Mouse (Mus musculus): ENCODE results near the gene Ablim2. TPM values are rescaled to one million over a fixed set of nuclear protein-coding genes. Genes with fewer than 3 reads are reported as not detected.

The Ablim2 gene
- polyA plus RNA-seq, 1 experiment: 176 TPM

DNA sequence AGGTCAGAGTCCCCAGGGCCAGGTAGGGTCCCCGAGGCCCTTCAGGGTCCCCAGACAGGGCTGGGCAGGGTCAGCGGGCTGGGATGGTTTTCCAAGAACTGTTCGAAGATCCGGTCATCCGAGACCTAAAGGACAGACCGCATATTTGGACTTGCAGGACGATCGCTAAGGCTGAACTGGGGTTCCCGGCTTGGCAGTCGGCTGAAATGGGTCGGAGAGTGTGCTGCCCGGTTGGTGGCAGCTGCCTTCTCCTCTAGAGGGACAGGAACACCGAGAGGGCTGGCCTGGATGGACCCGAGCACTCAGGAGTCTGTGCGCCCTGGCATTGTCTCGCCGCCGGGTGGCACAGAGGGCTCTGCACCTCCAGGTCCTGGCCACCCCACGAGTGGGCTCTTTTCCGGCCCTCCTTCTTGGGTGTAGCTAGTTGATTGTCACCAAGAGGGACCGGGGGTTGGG is 136.2 kb downstream of the Ablim2 start:
- H3K27ac ChIP-seq (ENCODE audit: insufficient read depth, low read length): peak overlapping the region; percentile 78; the same call in 1 of the 2 replicates
- H3K4me1 ChIP-seq (ENCODE audit: control insufficient read depth, insufficient read depth, low read length): peaks cover 2% of the 10 kb centered on the region
- H3K4me3 ChIP-seq (ENCODE audit: insufficient read depth, low read length): peak overlapping the region; percentile 68
- TF ChIP-seq CTCF (IDR thresholded peaks at IDR 0.05; ENCODE audit: extremely low read depth, insufficient read depth, low read length) (0 out of 2 replicates have a peak, but pooled peaks have one; percentile 0), POLR2A (IDR thresholded peaks at IDR 0.05; ENCODE audit: extremely low read depth, insufficient read depth, low read length) (no peak)

DNA sequence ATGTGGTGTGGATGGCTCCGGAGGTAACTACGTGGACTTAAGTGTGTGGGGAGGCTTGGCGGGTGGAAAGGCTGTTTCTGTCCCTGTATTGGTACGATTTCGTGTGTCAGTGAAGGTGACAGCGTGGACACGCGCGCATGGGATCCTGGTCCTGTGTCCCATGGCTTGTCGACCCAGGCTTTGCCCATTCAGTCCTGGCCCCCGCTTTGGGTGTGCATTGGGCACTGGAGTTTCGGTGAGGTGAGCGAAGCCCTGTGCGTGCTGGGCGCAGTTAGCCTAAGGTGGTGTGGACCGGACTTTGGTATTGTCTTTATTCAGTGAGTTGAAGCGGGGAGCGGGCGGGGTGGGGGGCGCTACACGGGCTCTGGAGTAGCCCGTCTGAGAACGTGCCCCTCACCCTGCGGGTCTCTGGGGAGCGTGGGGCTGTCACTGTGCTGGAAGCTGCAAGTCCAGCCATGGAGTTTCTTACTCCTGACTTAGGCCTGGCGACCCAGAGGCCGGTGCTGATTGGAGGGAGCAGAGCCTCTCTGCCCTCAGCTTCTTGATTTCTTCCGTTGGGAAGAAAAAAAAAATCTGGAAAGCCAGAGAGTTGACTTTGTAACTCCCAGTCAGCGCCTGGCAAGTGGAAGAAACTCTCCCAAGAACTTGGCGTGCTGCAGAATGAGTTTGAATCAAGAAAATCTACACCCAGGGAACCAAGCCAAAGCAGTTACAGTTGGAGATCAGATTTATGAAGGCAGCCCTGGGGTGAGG is 136.8 kb downstream of the Ablim2 start:
- TF ChIP-seq POLR2A (IDR thresholded peaks at IDR 0.05; ENCODE audit: extremely low read depth, insufficient read depth, low read length) (no peak), CTCF (IDR thresholded peaks at IDR 0.05; ENCODE audit: extremely low read depth, insufficient read depth, low read length) (no peak)
- Histone ChIP-seq H3K27ac (ENCODE audit: insufficient read depth, low read length) (no peak overlapping the region), H3K4me3 (ENCODE audit: insufficient read depth, low read length) (peak overlapping the region; percentile 68), H3K4me1 (ENCODE audit: control insufficient read depth, insufficient read depth, low read length) (peaks cover 2% of the 10 kb centered on the region)

DNA sequence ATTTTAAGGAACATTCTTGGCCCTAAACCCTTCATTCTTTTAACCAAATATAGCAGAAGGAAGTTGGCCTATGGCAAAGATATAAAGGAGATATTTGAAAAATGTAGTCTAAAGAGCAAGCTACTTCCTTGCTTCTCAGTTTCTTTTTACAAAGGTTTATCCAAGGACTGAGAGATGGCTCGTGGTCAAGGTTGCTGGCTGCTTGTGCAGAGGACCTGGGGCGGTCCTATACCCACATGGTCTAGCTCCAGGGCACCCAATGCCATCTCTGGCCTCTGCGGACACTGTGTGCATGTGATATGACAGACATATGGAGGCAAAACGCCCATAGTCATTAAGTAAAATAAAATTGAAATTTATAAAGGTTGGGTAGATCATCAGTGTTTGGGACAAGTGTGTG is 138.2 kb downstream of the Ablim2 start:
- H3K4me3 ChIP-seq (ENCODE audit: insufficient read depth, low read length): no peak overlapping the region
- no peak for TF ChIP-seq POLR2A (IDR thresholded peaks at IDR 0.05; ENCODE audit: extremely low read depth, insufficient read depth, low read length)
- no peak for TF ChIP-seq CTCF (IDR thresholded peaks at IDR 0.05; ENCODE audit: extremely low read depth, insufficient read depth, low read length)
- peaks cover 2% of the 10 kb centered on the region; the same call in 1 of the 2 replicates for H3K4me1 ChIP-seq (ENCODE audit: control insufficient read depth, insufficient read depth, low read length)
- no peak overlapping the region for H3K27ac ChIP-seq (ENCODE audit: insufficient read depth, low read length)

DNA sequence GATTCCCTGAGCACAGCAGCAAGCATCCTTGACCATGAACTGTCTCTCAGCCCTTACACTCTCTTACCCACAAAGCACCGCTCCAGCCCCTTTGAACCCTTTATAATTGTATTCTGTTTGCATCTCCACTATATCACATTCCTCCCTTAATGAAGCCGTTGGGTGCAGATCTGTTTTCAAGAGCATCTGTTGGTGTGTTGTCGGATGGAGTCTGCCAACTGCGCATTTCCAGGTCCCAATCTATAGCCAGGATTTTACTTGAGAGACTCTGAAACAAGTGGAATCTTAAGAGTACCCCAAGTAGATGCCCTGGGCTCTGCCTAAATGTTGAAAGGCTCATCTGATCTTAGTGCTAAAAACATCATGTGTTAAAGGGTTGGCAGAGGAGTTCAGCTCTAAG is 138.9 kb downstream of the Ablim2 start:
- TF ChIP-seq CTCF (IDR thresholded peaks at IDR 0.05; ENCODE audit: extremely low read depth, insufficient read depth, low read length) (no peak), POLR2A (IDR thresholded peaks at IDR 0.05; ENCODE audit: extremely low read depth, insufficient read depth, low read length) (no peak)
- Histone ChIP-seq H3K27ac (ENCODE audit: insufficient read depth, low read length) (no peak overlapping the region), H3K4me1 (ENCODE audit: control insufficient read depth, insufficient read depth, low read length) (peaks cover 2% of the 10 kb centered on the region; the same call in 1 of the 2 replicates), H3K4me3 (ENCODE audit: insufficient read depth, low read length) (no peak overlapping the region)

DNA sequence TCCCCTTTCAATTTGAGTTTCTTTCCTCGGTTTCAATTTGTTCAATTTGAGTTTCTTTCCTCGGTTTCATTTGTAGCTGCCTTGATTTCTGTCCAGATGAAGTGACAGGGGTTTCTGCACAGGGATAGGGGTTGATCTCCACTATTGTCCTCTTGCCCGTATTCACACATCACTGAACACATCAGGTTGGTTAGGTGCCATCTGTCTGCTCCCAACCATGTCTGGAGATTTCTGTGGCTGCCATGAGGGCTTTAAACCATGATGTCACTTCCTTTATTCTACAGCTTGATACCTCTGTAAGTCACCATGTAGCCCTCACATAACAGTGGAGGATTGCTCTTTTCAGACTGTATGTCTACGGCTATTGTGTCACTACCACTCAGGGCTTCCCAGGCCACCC is 139.5 kb downstream of the Ablim2 start:
- TF ChIP-seq POLR2A (IDR thresholded peaks at IDR 0.05; ENCODE audit: extremely low read depth, insufficient read depth, low read length): no peak
- TF ChIP-seq CTCF (IDR thresholded peaks at IDR 0.05; ENCODE audit: extremely low read depth, insufficient read depth, low read length): no peak
- H3K27ac ChIP-seq (ENCODE audit: insufficient read depth, low read length): no peak overlapping the region
- H3K4me3 ChIP-seq (ENCODE audit: insufficient read depth, low read length): no peak overlapping the region
- H3K4me1 ChIP-seq (ENCODE audit: control insufficient read depth, insufficient read depth, low read length): peaks cover 2% of the 10 kb centered on the region; the same call in 1 of the 2 replicates

DNA sequence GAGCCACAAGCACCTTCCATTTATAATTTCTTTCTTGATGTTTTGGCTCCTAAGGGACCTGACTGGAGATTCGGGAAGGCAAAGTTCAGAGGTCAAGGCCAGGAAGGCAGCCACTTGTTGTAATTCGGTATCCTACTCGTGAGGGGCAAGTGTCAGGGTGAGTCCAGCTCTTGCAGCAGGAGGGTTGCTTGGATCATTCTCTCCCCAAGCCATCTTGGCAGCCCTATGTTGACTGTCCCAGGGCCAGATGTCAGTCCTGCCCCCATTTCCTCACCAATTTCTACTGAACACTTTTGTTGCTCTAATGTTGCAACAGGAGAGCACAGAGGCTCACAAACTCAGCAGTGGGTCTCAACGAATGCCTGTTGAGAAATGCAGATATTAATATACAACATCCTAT is 140.4 kb downstream of the Ablim2 start:
- Histone ChIP-seq H3K4me3 (ENCODE audit: insufficient read depth, low read length) (no peak overlapping the region), H3K27ac (ENCODE audit: insufficient read depth, low read length) (no peak overlapping the region), H3K4me1 (ENCODE audit: control insufficient read depth, insufficient read depth, low read length) (no peaks in the 10 kb centered on the region)
- no peak for TF ChIP-seq POLR2A (IDR thresholded peaks at IDR 0.05; ENCODE audit: extremely low read depth, insufficient read depth, low read length)
- TF ChIP-seq CTCF (IDR thresholded peaks at IDR 0.05; ENCODE audit: extremely low read depth, insufficient read depth, low read length): no peak

DNA sequence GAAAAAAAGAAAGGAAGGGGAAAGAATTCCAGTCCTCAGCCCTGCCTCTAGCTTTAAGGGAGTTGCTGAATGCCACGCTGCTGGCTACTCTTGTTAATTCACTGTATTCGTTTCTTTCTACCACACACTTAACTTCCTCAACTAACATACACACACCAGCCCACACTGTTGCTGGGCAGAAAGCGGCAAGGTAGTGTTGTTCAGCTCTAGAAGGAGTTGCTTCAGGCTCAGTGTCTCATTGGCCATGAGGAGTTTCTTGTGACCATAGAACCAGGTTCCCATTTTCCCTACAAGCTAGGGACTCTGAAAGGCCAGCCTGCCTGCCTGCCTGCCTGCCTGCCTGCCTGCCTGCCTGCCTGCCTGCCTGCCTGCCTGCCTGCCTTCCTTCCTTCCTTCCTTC is 141.3 kb downstream of the Ablim2 start:
- H3K4me1 ChIP-seq (ENCODE audit: control insufficient read depth, insufficient read depth, low read length): no peaks in the 10 kb centered on the region
- no peak for TF ChIP-seq CTCF (IDR thresholded peaks at IDR 0.05; ENCODE audit: extremely low read depth, insufficient read depth, low read length)
- no peak for TF ChIP-seq POLR2A (IDR thresholded peaks at IDR 0.05; ENCODE audit: extremely low read depth, insufficient read depth, low read length)
- no peak overlapping the region for H3K27ac ChIP-seq (ENCODE audit: insufficient read depth, low read length)
- no peak overlapping the region for H3K4me3 ChIP-seq (ENCODE audit: insufficient read depth, low read length)

DNA sequence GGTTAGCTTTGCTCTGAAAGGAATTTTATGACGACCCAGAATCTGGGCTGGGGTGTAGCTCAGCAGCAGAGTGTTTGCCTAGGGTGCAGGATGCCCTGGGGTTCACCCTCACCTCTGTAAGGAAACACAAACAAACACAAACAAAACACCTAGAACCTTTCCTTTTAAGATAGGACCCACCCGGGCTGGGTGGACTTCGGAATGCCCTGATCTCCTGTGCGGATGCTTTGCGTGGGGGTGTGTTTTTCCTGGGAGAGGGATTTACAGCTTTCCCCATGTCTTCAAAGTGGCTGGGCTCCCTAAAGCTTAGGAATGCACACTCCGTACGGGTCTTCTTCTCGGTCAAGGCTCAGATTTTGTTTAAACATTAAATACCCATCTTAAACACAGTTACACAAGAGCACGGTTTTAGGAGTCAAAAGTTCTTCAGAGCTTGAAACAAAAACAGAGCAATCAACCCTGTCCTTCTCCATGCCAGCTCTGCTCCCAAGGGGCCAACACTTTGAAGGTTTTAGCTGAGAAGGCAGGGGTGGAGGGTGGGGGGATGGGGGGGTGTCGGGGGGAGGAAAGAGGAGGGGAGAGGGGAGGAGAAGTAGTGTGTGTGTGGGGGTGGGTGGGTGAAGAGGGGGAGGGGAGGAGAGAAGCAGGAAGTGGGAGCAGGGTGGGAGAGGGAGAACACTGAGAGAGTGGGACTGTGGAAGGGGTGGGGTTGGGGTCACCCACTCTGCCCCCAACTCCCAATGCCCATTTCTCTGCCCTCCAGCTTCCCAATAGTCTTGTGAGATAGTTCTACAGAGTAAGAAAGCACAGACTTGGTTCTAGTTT is 142.9 kb downstream of the Ablim2 start:
- no peak overlapping the region for H3K27ac ChIP-seq (ENCODE audit: insufficient read depth, low read length)
- H3K4me3 ChIP-seq (ENCODE audit: insufficient read depth, low read length): no peak overlapping the region
- TF ChIP-seq POLR2A (IDR thresholded peaks at IDR 0.05; ENCODE audit: extremely low read depth, insufficient read depth, low read length) (no peak), CTCF (IDR thresholded peaks at IDR 0.05; ENCODE audit: extremely low read depth, insufficient read depth, low read length) (no peak)
- no peaks in the 10 kb centered on the region for H3K4me1 ChIP-seq (ENCODE audit: control insufficient read depth, insufficient read depth, low read length)

DNA sequence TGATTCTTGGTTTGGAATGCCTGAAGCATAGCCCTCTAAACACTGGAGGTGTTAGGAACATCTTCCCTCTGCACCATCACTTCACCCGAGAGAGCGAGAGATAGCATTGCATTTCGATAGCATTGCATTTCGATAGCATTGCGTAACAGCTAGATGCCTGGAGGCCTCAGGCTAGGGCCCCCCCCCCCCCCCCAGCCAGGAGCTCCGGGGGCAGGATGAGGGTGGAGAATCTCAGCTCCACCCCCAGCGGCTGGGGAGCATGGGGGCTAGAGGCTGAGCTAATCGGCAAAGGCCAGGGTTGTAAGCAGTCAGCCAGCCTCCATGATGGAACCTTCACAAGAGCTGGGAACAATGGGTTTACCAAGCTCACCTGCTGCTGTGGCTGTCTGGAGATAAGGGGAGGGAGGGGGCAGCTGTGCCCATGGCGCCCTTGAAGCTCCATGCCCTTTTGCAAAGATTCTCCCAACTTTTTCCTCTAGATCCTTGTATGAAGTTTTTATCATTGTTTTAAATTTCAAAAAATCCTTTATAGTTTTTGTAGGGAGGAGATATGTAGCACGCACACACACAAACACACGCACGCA is 143.6 kb downstream of the Ablim2 start:
- no peak overlapping the region for H3K4me3 ChIP-seq (ENCODE audit: insufficient read depth, low read length)
- no peak overlapping the region for H3K27ac ChIP-seq (ENCODE audit: insufficient read depth, low read length)
- TF ChIP-seq CTCF (IDR thresholded peaks at IDR 0.05; ENCODE audit: extremely low read depth, insufficient read depth, low read length) (no peak), POLR2A (IDR thresholded peaks at IDR 0.05; ENCODE audit: extremely low read depth, insufficient read depth, low read length) (no peak)
- H3K4me1 ChIP-seq (ENCODE audit: control insufficient read depth, insufficient read depth, low read length): no peaks in the 10 kb centered on the region
